Mouse (Mus musculus) limb, embryonic 13.5 days (tissue): ENCODE measurements around the gene Gm9046. TPM values are rescaled to one million over a fixed set of nuclear protein-coding genes. Genes with fewer than 3 reads are reported as not detected.

ENCODE experiments used
- polyA plus RNA-seq: library from polyadenylated mRNA; unstranded; fragments of >200 nt; fragmentation: Nextera tagmentation; extraction: Ambion mirVana; gene quantifications from 2 replicates; pipeline ENCODE4 v1.2.1, GENCODE M21; 2015

The Gm9046 gene
- polyA plus RNA-seq, 1 experiment from 2014 or later, result not detected

Other genes starting within 250 kb of the Gm9046 start
- gene Mdm1, start 201.4 kb downstream of the Gm9046 start, polyA plus RNA-seq, result 37.6 and 38.9 TPM in 2 replicates
- not detected in 2 replicates for gene Il22, start 138.3 kb downstream of the Gm9046 start, polyA plus RNA-seq
- gene Gm32717, start 102.5 kb downstream of the Gm9046 start, polyA plus RNA-seq, result 0.06 TPM in 1 of 2 replicates, not detected in the other
- 0.06 TPM in 1 of 2 replicates, not detected in the other for gene Gm32802, start 84.6 kb downstream of the Gm9046 start, polyA plus RNA-seq
- gene Iltifb, start 48.2 kb downstream of the Gm9046 start, polyA plus RNA-seq, result not detected in 2 replicates
- not detected in 2 replicates for gene Gm9040, start 16.3 kb downstream of the Gm9046 start, polyA plus RNA-seq
- not detected in 2 replicates for gene Gm9044, start 10.8 kb downstream of the Gm9046 start, polyA plus RNA-seq
- 0.09 and 0.11 TPM in 2 replicates for gene Gm9045, start 5.4 kb downstream of the Gm9046 start, polyA plus RNA-seq
- gene Gm9048, start 5.4 kb upstream of the Gm9046 start, polyA plus RNA-seq, result not detected in 2 replicates
- gene Gm9049, start 10.8 kb upstream of the Gm9046 start, polyA plus RNA-seq, result 0.09 and 0.11 TPM in 2 replicates
- gene Ifng, start 97.8 kb upstream of the Gm9046 start, polyA plus RNA-seq, result not detected in 2 replicates